Mouse (Mus musculus): Measurements from ENCODE around the gene Gm11172.
"Not testable (repeated sequence)": the region's sequence is repeated elsewhere in the genome, so short reads cannot be mapped to it uniquely, and the experiment has no call there.

Gm11172 gene

GRCm38 (mm10) chr16:10785371-10786231 lies 27.1 kb upstream of the Gm11172 start, which contains the start of gene Socs1:
TSS of gene Socs1 (minus strand) at chr16:10785536.
- peak; percentile 100 for DNase-seq

GRCm38 (mm10) chr16:10786288-10786687 lies 26.4 kb upstream of the Gm11172 start:
- peak; percentile 98 for DNase-seq

- DNase-seq: peak; percentile 95
These were observed 25.8 kb upstream of the Gm11172 start for GRCm38 (mm10) chr16:10786782-10787547.

- DNase-seq: peak; percentile 91
These were observed 25.1 kb upstream of the Gm11172 start for GRCm38 (mm10) chr16:10787548-10788058.

GRCm38 (mm10) chr16:10788271-10788670 lies 24.4 kb upstream of the Gm11172 start, which contains the start of gene Tnp2:
TSS of gene Tnp2 (minus strand) at chr16:10788660.
- DNase-seq: peak; percentile 90

GRCm38 (mm10) chr16:10788866-10789265 lies 23.8 kb upstream of the Gm11172 start:
- DNase-seq: no peak

GRCm38 (mm10) chr16:10790702-10791101 lies 22.0 kb upstream of the Gm11172 start, which contains the start of gene Prm3:
TSS of gene Prm3 (minus strand) at chr16:10790914.
- DNase-seq: no peak

- DNase-seq: no peak
These were observed 16.7 kb upstream of the Gm11172 start, which contains the start of gene Prm2 for GRCm38 (mm10) chr16:10796034-10796433. TSS of gene Prm2 (minus strand) at chr16:10796134.

GRCm38 (mm10) chr16:10802420-10802819 lies 10.3 kb upstream of the Gm11172 start:
- DNase-seq: not testable (repeated sequence)

- DNase-seq: no peak
These were observed 6.8 kb upstream of the Gm11172 start, which contains the start of gene Prm1 for GRCm38 (mm10) chr16:10805789-10806527. TSS of gene Prm1 (minus strand) at chr16:10805839.

- no peak for DNase-seq
These were observed 2.3 kb upstream of the Gm11172 start for GRCm38 (mm10) chr16:10810376-10810775.

GRCm38 (mm10) chr16:10813726-10814125 lies 1.0 kb downstream of the Gm11172 start:
- DNase-seq: no peak

- DNase-seq: peak; percentile 91
These were observed 2.1 kb downstream of the Gm11172 start for GRCm38 (mm10) chr16:10814864-10815263.

- DNase-seq: no peak
These were observed 5.9 kb downstream of the Gm11172 start for GRCm38 (mm10) chr16:10818579-10819135.

GRCm38 (mm10) chr16:10819966-10820365 lies 7.3 kb downstream of the Gm11172 start:
- DNase-seq: peak; percentile 95

GRCm38 (mm10) chr16:10821387-10821786 lies 8.7 kb downstream of the Gm11172 start:
- peak; percentile 96 for DNase-seq

GRCm38 (mm10) chr16:10824536-10824935 lies 11.8 kb downstream of the Gm11172 start:
- no peak for DNase-seq

GRCm38 (mm10) chr16:10825840-10826239 lies 13.1 kb downstream of the Gm11172 start:
- no peak for DNase-seq

- no peak for DNase-seq
These were observed 14.6 kb downstream of the Gm11172 start for GRCm38 (mm10) chr16:10827269-10827668.

- no peak for DNase-seq
These were observed 15.2 kb downstream of the Gm11172 start for GRCm38 (mm10) chr16:10827766-10828460.

GRCm38 (mm10) chr16:10828461-10828805 lies 15.7 kb downstream of the Gm11172 start:
- no peak for DNase-seq

GRCm38 (mm10) chr16:10834542-10834910 lies 21.8 kb downstream of the Gm11172 start:
- no peak for DNase-seq
